Mouse (Mus musculus) megakaryocyte, adult 5-6 weeks (primary cell): ENCODE measurements around the gene Cetn4. TPM values are rescaled to one million over a fixed set of nuclear protein-coding genes. Genes with fewer than 3 reads are reported as not detected.

ENCODE experiments used
- total RNA-seq, 2 experiments: library from RNA; stranded (forward) in 1 of 2; stranded (reverse) in 1 of 2; fragments of 153-499, 151-499 nt in 1 of 2; fragments of 221-1000, 200-1000 nt in 1 of 2; gene quantifications; 2 replicates each; pipeline versions ENCODE4 v1.2.3 to v1.2.4; 2015 to 2017

Gene Cetn4
- total RNA-seq, 2 experiments from 2014 or later, result 0.31 to 2.2 TPM

Other genes with a start within 250 kb of the Cetn4 start
- not detected in 2 replicates for gene Adad1, start 249.2 kb downstream of the Cetn4 start, total RNA-seq (2015)
- gene Adad1, start 249.2 kb downstream of the Cetn4 start, total RNA-seq (2017), result not detected in 2 replicates
- 0.18 and 0.89 TPM in 2 replicates for gene Il2, start 186.7 kb downstream of the Cetn4 start, total RNA-seq (2015)
- not detected in 2 replicates for gene Il2, start 186.7 kb downstream of the Cetn4 start, total RNA-seq (2017)
- gene Il21, start 80.1 kb downstream of the Cetn4 start, total RNA-seq (2015), result not detected in 2 replicates
- gene Il21, start 80.1 kb downstream of the Cetn4 start, total RNA-seq (2017), result not detected in 2 replicates
- gene Bbs12, start 154 bp downstream of the Cetn4 start, total RNA-seq (2015), result 0.29 and 3.0 TPM in 2 replicates
- 0.69 and 1.5 TPM in 2 replicates for gene Bbs12, start 154 bp downstream of the Cetn4 start, total RNA-seq (2017)
- not detected in 2 replicates for gene Fgf2, start 35.6 kb upstream of the Cetn4 start, total RNA-seq (2015)
- gene Fgf2, start 35.6 kb upstream of the Cetn4 start, total RNA-seq (2017), result not detected in 2 replicates
- gene Spata5, start 107.2 kb upstream of the Cetn4 start, total RNA-seq (2015), result 42.0 and 62.5 TPM in 2 replicates
- 88.3 and 93.8 TPM in 2 replicates for gene Spata5, start 107.2 kb upstream of the Cetn4 start, total RNA-seq (2017)
- gene Nudt6, start 107.5 kb upstream of the Cetn4 start, total RNA-seq (2015), result 4.5 and 9.5 TPM in 2 replicates
- gene Nudt6, start 107.5 kb upstream of the Cetn4 start, total RNA-seq (2017), result 7.5 and 10.6 TPM in 2 replicates